Mouse (Mus musculus) frontal cortex, postnatal 36 days (tissue): ENCODE measurements around the gene Als2.

Source experiments
- DNase-seq, 2 experiments: peaks; one replicate each; pipeline ENCODE4 v3.0.0; 2022; ENCODE audit warnings: low spot score in 2 of 2

The Als2 gene

DNA sequence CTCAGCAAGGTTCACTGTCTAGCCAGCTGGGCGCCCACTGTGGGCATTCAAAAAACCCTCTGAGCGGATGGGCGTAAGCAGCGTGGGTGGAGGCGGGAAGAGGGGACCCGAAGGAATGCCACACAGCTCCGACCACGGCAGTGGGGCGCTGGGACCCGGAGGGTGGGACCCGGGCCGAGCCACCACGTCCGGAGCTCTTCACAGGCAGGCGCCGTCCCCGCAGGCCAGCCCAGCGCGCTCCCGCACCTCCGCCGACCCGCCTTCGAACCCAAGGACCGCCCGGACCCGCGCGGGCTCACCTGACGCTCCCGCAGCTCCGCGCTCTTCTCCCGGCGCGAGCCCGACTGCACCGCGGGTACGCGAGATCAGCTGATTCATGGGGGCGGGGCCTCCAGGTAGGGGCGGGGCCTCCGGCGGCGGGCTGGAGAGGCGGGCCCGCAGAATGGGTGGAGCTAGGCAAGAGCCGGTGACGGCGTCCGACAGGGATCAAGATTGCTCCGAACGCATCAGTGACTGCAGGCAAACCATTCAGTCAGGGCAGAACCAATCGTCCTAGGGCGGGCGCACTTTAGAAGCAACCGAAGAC is at the start of gene Als2:
Als2 (minus strand) TSS at position 376 of the 586 bp plus-strand sequence.
- peak; percentile 98 to 99 for DNase-seq

- no peak for DNase-seq
Observed at GRCm38 (mm10) chr1:59286316-59286850, 49.4 kb upstream of the Als2 start.

DNA sequence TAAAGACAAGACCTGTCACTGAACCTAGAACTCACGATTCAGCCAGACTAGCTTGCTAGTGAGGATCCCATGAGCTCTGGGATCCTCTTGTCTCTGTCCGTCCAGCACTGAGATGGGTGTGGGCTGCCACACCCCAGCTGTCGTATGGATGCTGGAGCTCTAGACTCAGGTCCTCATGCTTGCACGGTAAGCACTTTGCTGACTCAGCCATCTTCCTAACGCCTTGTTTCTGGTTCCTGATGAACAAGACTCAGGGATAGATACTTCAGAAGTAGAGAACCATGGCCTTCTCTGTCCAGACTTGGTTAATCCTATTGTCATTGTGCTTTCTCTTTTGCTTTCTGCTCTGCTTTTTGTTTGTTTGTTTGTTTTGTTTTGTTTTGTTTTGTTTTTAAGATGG is 48.8 kb upstream of the Als2 start:
- DNase-seq: no peak

DNA sequence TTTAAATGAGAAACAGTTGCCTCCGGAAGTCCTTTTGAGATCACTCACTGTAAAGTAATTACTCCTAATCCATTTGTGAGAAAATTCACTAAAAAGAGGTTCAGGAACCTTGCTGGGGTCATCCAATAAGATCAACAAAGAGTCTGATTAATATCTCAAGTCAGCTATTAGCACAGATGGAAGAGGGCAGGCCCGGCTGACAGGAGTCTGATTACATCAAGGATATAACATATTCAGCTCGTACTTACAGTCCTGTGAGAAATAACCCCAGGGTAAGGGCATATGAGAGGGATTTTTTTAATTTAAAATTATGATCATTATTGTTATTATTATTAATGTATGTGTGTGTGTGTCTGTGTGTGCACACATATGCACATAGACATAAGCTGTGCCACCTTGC is 35.2 kb upstream of the Als2 start:
- no peak for DNase-seq

- peak; percentile 1 to 12 for DNase-seq
Observed at GRCm38 (mm10) chr1:59269951-59270689, 33.1 kb upstream of the Als2 start.

- no peak for DNase-seq
Observed at GRCm38 (mm10) chr1:59269466-59269865, 32.4 kb upstream of the Als2 start.

DNA sequence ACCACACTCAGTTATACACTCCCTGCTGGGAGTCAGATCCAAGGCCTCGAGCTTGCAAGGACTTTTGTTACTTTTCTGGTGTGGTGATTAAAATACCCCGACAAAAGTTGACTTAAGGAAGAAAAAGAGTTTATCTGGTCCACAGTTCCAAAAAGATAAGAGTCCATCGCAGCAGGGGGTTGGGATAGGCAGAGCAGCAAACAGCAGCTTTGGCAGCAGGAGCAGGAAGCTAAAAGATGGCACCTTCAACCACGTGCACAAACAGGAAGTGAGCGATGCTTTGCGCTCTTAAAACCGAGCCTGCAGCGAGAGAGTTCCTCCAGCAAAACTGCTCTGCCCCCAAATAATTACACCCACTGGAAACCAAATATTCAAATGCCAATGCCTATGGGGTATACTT is 31.9 kb upstream of the Als2 start:
- no peak for DNase-seq

GRCm38 (mm10) chr1:59257736-59258135 is 20.7 kb upstream of the Als2 start:
- no peak for DNase-seq

GRCm38 (mm10) chr1:59256751-59257231 is 19.8 kb upstream of the Als2 start, which contains the start of gene Cdk15:
Gene Cdk15 (plus strand): TSS chr1:59256906.
- DNase-seq: peak in 1 of 2 experiments; percentile 7

GRCm38 (mm10) chr1:59253301-59253909 is 16.4 kb upstream of the Als2 start:
- no peak for DNase-seq

- no peak for DNase-seq
Observed at GRCm38 (mm10) chr1:59252762-59253161, 15.7 kb upstream of the Als2 start.

DNA sequence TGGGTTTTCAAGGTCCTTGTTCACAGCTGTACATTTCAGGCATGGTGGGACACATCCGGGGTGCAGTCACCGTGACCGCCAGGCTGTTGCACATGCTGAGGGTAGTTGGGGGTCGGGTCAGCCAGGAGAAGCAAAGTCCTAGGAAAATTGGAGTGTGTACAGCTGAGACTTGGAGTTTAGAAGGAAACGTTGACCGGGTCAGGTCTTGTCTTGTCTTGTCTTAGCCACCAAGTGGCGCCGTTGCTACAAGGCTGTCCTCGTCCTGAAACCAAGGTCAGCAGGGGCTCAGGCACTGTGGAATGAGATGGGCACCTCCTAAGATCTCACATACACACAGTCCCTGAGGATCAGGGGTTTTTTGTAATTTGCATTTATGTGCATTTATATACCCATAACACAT is 10.6 kb upstream of the Als2 start:
- peak; percentile 25 to 41 for DNase-seq

- no peak for DNase-seq
Observed at GRCm38 (mm10) chr1:59243770-59244169, 6.7 kb upstream of the Als2 start.

- peak; percentile 51 to 79 for DNase-seq
Observed at GRCm38 (mm10) chr1:59237614-59238211, 682 bp upstream of the Als2 start.

DNA sequence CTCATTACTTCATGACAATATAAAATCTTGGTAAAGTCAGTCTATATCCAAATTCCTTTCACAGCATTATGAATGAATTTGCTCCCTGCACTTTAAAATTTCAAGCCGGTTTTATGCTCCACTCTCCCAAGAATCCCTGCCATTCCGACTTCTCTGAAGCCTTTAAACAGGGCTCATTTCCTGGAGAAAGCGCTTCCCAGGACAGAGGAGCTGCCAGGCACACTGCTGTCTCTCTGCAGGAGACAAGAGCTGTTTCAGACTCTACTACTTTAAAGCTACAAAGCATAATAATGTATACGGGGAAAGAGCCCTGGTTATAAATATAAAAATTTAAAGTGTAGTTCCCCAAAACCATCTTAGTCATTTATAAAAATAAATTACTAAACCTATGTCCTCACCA is 7.8 kb downstream of the Als2 start:
- DNase-seq: no peak

- no peak for DNase-seq
Observed at GRCm38 (mm10) chr1:59228552-59228951, 8.5 kb downstream of the Als2 start.

- no peak for DNase-seq
Observed at GRCm38 (mm10) chr1:59222101-59222825, 14.8 kb downstream of the Als2 start.

GRCm38 (mm10) chr1:59221591-59221990 is 15.4 kb downstream of the Als2 start:
- no peak for DNase-seq

GRCm38 (mm10) chr1:59220371-59220770 is 16.7 kb downstream of the Als2 start:
- no peak for DNase-seq

DNA sequence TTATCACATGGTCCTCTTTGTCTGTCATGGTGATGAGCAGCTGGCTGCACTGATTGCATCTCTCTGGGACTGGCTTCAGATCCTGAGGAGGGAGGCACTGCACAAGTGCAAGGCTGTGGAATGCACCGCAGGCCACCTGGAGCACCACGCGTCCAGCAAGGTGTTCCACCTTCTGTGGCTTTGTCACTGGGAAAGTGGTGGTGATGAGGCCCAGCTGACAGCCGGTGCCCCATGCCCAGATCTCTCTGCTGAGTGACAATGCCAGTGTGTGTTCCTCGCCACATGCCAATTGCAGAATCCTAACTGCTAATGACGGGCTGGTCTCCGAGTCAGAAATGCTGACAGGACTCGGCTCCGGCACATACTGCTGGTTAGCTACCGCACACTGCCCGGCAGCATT is 21.6 kb downstream of the Als2 start:
- no peak for DNase-seq

- no peak for DNase-seq
Observed at GRCm38 (mm10) chr1:59212951-59213350, 24.1 kb downstream of the Als2 start.
